Mouse (Mus musculus) liver, embryonic 11.5 days (tissue): ENCODE measurements at regions not wholly inside any gene's neighbourhood (a gene's known extent, or its start where the extent isn't known, plus 50 kb on each side); places are given as distances from the start of the nearest gene placed in this dataset.

Source experiments
- ATAC-seq: fragments of 200-750 bp; cut with Nextera tagmentation; replicated peaks from 2 replicates; pipeline ENCODE4 v1.8.0; 2017; ENCODE audit warnings: moderate number of reproducible peaks, mild to moderate bottlenecking, moderate TSS enrichment, moderate library complexity; ENCODE audit not compliant: low FRiP score
- DNase-seq: peaks from one replicate; pipeline ENCODE4 v3.0.0-alpha.2; 2017; ENCODE audit warnings: low spot score
- H3K27ac ChIP-seq: fragments of 300-500 bp; sonication (generic); 2 replicates; pipeline ENCODE4 v1.5.1; 2014; ENCODE audit warnings: mild to moderate bottlenecking, low read depth, low read length, control low read depth
- H3K27me3 ChIP-seq: fragments of 300-500 bp; sonication (generic); replicated peaks from 2 replicates; pipeline ENCODE4 v1.6.1; 2014; ENCODE audit warnings: low read length, mixed read lengths; ENCODE audit not compliant: control insufficient read depth, insufficient read depth
- H3K36me3 ChIP-seq: fragments of 300-500 bp; sonication (generic); 2 replicates; pipeline ENCODE4 v1.6.1; 2014; ENCODE audit warnings: mild to moderate bottlenecking, low read length, moderate library complexity, mixed read lengths; ENCODE audit not compliant: control insufficient read depth, insufficient read depth
- H3K4me1 ChIP-seq: fragments of 300-500 bp; sonication (generic); replicated peaks from 2 replicates; pipeline ENCODE4 v1.6.1; 2014; ENCODE audit warnings: low read length, mixed read lengths; ENCODE audit not compliant: control insufficient read depth, insufficient read depth
- H3K4me2 ChIP-seq: fragments of 300-500 bp; sonication (generic); 2 replicates; pipeline ENCODE4 v1.6.1; 2014; ENCODE audit warnings: mild to moderate bottlenecking, control low read depth, moderate library complexity
- H3K4me3 ChIP-seq: fragments of 300-500 bp; sonication (generic); 2 replicates; pipeline ENCODE4 v1.5.1; 2014; ENCODE audit warnings: low read depth, low read length, control low read depth
- H3K9ac ChIP-seq: fragments of 300-500 bp; sonication (generic); 2 replicates; pipeline ENCODE4 v1.6.1; 2014; ENCODE audit warnings: low read depth, low read length, control low read depth
- H3K9me3 ChIP-seq: fragments of 300-500 bp; sonication (generic); 2 replicates; pipeline ENCODE4 v1.6.1; 2016; ENCODE audit warnings: low read length, inconsistent platforms, mixed read lengths; ENCODE audit not compliant: control insufficient read depth
- WGBS: fragments of 180-500 bp; shearing (Covaris S2); extraction: QIAGEN DNeasy Blood & Tissue Kit; methylation state at CpG from one replicate; pipeline ENCODE4 v1.1.7; 2014; 5-methylcytosine and 5-hydroxymethylcytosine counted together

GRCm38 (mm10) chr4:47803111-47803510, 241.8 kb upstream of the Nr4a3 start:
- H3K4me2 ChIP-seq = no peak overlapping the region
- H3K9ac ChIP-seq = no peak overlapping the region
- no peaks in the 10 kb centered on the region for H3K27me3 ChIP-seq
- no peaks in the 10 kb centered on the region for H3K4me1 ChIP-seq
- H3K9me3 ChIP-seq = no peaks in the 10 kb centered on the region
- no peak for DNase-seq
- no peaks in the 10 kb centered on the region for H3K36me3 ChIP-seq
- ATAC-seq = no peak
- H3K27ac ChIP-seq = no peak overlapping the region
- no peak overlapping the region for H3K4me3 ChIP-seq
- 74% methylated on average over 3 of the region's 3 CpGs for WGBS

- Histone ChIP-seq H3K4me3 (no peak overlapping the region), H3K4me2 (no peak overlapping the region), H3K4me1 (no peaks in the 10 kb centered on the region), H3K9me3 (no peaks in the 10 kb centered on the region), H3K27me3 (no peaks in the 10 kb centered on the region), H3K9ac (no peak overlapping the region), H3K36me3 (no peaks in the 10 kb centered on the region), H3K27ac (no peak overlapping the region)
- 17% methylated on average over 3 of the region's 3 CpGs for WGBS
- DNase-seq (no peak), ATAC-seq (no peak)
Observed at GRCm38 (mm10) chr4:47807877-47808276, 237.1 kb upstream of the Nr4a3 start.

DNA sequence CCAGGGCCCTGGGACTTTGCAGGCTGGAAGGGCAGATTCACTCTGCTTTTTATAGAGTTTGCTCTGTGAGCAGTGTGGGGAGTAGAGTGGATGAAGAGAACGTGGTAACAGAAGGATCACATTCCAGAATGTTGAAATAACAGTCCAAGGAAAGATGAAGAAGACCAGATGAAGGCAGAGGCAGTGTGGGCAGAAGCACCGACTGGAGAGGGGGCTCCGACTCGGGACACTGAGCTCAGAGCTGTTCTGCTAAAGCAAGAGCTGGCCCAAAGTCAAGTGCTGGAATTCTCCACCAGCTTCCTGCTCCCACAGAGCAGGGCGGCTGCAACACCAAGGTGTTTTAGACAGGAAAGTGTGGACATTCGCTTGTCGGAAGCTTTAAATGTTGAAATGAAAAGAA, 230.9 kb upstream of the Nr4a3 start:
- no peak overlapping the region for H3K27ac ChIP-seq
- WGBS = 74% methylated on average over 7 of the region's 7 CpGs
- no peaks in the 10 kb centered on the region for H3K4me1 ChIP-seq
- H3K9me3 ChIP-seq = no peaks in the 10 kb centered on the region
- H3K4me2 ChIP-seq = no peak overlapping the region
- ATAC-seq = no peak
- no peak overlapping the region for H3K9ac ChIP-seq
- no peak for DNase-seq
- H3K36me3 ChIP-seq = no peaks in the 10 kb centered on the region
- H3K27me3 ChIP-seq = no peaks in the 10 kb centered on the region
- no peak overlapping the region for H3K4me3 ChIP-seq

DNA sequence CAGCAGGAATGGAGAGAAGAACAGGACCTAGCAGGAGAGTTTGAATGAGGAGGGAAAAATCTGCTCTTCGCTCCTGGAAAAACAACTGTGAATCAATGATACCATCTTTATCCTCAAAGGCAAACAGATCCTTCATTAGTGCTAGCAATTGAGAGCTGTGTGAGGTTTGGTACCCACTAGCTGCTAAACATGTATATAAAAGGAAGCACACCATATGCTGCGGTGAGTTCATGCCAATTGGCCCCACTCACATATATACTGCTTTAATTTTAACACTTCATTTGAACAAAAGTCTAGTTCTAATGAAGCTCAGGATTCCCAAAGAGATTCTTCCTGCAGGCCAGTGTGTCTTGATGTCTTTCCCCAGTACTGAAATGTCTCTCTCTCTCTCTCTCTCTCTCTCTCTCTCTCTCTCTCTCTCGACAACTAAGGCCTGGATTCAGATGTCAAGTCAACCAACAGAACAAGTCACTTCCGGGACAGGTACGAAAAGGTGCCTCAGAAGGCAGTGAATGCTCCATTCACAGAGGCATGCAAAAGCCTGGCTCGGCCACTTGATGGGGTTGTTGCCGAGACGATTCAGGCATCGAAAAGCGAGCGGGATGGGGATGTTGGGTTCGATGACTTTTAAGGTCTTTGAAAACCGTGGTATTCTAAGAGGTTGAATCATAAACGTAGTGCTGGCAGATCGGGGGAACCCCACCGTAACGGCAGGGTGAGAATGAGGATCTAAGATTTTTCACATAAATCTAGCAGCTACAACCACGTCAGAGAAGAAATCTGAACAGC, 226.4 kb upstream of the Nr4a3 start:
- Histone ChIP-seq H3K4me1 (no peaks in the 10 kb centered on the region), H3K9ac (no peak overlapping the region), H3K9me3 (no peaks in the 10 kb centered on the region), H3K27me3 (no peaks in the 10 kb centered on the region), H3K4me3 (no peak overlapping the region), H3K36me3 (no peaks in the 10 kb centered on the region), H3K27ac (no peak overlapping the region), H3K4me2 (no peak overlapping the region)
- ATAC-seq = no peak
- 87% methylated on average over 18 of the region's 18 CpGs for whole genome bisulfite sequencing
- DNase-seq = no peak

- Histone ChIP-seq H3K9me3 (no peaks in the 10 kb centered on the region), H3K36me3 (no peaks in the 10 kb centered on the region), H3K4me2 (no peak overlapping the region), H3K27ac (no peak overlapping the region), H3K4me3 (no peak overlapping the region), H3K9ac (no peak overlapping the region), H3K4me1 (no peaks in the 10 kb centered on the region), H3K27me3 (no peaks in the 10 kb centered on the region)
- ATAC-seq (no peak), DNase-seq (no peak)
- 89% methylated on average over 1 of the region's 1 CpGs for WGBS
Observed at GRCm38 (mm10) chr4:47820562-47820961, 224.4 kb upstream of the Nr4a3 start.

DNA sequence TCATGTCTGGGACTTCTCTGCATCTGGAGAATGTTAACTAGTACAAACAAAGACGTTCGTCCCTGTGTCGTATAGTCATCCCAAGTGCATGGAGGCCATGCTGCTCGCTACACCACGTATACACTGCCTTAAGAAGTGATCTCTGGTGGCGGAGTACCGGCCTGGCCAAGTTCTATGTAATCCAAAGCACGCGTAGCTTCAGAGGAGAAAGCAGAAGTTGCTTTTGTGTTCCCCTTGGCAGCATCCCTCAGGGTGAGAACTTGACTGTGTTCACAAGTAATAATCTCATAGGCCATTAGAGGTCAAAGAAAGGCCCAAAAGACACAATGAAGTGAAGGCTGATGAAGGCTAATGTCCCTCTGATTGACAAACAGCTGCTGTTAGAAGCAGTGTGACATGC, 221.7 kb upstream of the Nr4a3 start:
- Histone ChIP-seq H3K4me2 (no peak overlapping the region), H3K27me3 (no peaks in the 10 kb centered on the region), H3K4me1 (no peaks in the 10 kb centered on the region), H3K4me3 (no peak overlapping the region), H3K36me3 (no peaks in the 10 kb centered on the region), H3K9ac (no peak overlapping the region), H3K9me3 (no peaks in the 10 kb centered on the region), H3K27ac (no peak overlapping the region)
- ATAC-seq (no peak), DNase-seq (no peak)
- WGBS = 79% methylated on average over 9 of the region's 9 CpGs

DNA sequence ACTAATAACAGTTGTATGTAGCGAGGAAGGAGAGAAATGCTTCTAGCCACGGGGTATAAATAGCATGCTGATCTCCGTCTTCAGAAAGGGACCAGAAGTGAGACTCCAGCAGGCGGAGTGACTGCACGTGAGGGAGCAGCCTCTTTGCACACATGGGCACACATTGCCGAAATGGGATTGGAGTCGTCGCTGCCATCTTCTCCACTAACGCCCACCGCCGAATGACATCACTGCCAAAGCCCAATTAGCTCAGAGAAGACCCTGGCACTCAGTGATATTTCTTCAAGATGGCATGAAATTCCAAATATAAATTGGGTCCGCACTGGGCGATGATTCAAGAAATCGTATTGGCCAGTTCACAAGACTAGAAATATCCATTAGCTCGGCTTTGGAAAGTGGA, 220.9 kb upstream of the Nr4a3 start:
- H3K36me3 ChIP-seq = no peaks in the 10 kb centered on the region
- no peak for DNase-seq
- ATAC-seq = no peak
- H3K27me3 ChIP-seq = no peaks in the 10 kb centered on the region
- no peak overlapping the region for H3K27ac ChIP-seq
- H3K4me2 ChIP-seq = no peak overlapping the region
- no peak overlapping the region for H3K4me3 ChIP-seq
- H3K4me1 ChIP-seq = no peaks in the 10 kb centered on the region
- H3K9me3 ChIP-seq = no peaks in the 10 kb centered on the region
- H3K9ac ChIP-seq = no peak overlapping the region
- 88% methylated on average over 15 of the region's 15 CpGs for WGBS

DNA sequence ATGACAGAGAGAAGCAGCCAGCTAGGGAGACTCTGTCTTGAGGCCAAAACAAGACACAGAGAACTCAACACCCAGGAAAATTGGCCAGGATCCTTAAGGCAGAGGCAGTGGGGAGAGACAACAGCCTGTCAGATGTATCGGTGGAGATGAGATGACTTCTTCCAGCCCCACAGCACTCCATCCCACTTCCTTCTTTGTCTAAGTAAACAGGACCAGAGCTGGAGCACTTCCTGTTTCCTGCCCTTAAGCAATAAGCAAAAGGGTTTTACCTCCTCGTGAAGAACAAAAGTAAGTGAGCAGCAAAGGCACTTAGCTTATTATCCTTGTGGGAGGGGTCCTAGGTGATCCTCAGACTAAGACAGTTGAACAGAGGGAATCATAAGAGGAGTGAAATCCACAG, 212.0 kb upstream of the Nr4a3 start:
- ATAC-seq = no peak

GRCm38 (mm10) chr4:47838411-47838810, 206.5 kb upstream of the Nr4a3 start:
- Histone ChIP-seq H3K9ac (no peak overlapping the region), H3K4me1 (peaks cover 3% of the 10 kb centered on the region; the same call in 1 of the 2 replicates), H3K4me2 (no peak overlapping the region), H3K4me3 (no peak overlapping the region), H3K9me3 (no peaks in the 10 kb centered on the region), H3K27ac (no peak overlapping the region), H3K27me3 (no peaks in the 10 kb centered on the region), H3K36me3 (no peaks in the 10 kb centered on the region)
- ATAC-seq (no peak), DNase-seq (no peak)
- 52% methylated on average over 2 of the region's 2 CpGs for WGBS

More for the DNA sequence above, 212.0 kb upstream of the Nr4a3 start:
- H3K9me3 ChIP-seq = no peaks in the 10 kb centered on the region
- H3K36me3 ChIP-seq = no peaks in the 10 kb centered on the region
- H3K27me3 ChIP-seq = no peaks in the 10 kb centered on the region
- H3K4me1 ChIP-seq = no peaks in the 10 kb centered on the region
- no peak for DNase-seq
- no peak overlapping the region for H3K4me3 ChIP-seq
- WGBS = 38% methylated on average over 2 of the region's 2 CpGs
- H3K9ac ChIP-seq = no peak overlapping the region
- H3K27ac ChIP-seq = no peak overlapping the region
- H3K4me2 ChIP-seq = no peak overlapping the region
